Mouse (Mus musculus): Measurements from ENCODE around the gene Mybbp1a. TPM values are rescaled to one million over a fixed set of nuclear protein-coding genes. Genes with fewer than 3 reads are reported as not detected.

Gene Mybbp1a
- polyA plus RNA-seq, 1 experiment from 2014 or later = 82.3 TPM

DNA sequence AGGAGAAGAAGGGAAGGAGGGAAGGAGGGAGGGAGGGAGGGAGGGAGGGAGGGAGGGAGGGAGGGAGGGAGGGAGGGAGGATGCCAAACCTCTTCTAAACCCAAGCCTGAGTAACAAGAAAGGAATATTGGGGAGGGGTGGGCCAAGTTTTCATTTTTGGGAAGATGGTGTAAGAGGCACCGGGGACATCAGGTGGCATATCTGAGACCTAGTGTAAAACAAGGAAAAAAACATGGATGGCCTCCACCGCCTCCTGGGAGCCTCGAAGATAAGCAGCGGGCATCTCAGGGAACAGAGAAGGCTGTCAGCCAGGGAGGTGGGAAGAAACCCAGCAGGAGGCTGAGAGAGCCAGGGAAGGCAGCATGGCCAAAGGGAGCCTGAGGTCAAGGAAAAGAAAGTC is 35.6 kb upstream of the Mybbp1a start:
- Histone ChIP-seq H3K36me3 (peaks cover 42% of the 10 kb centered on the region), H3K27me3 (replicated peaks) (no peaks in the 10 kb centered on the region), H3K9me3 (no peaks in the 10 kb centered on the region), H3K4me1 (peaks cover 93% of the 10 kb centered on the region), H3K4me2 (peak overlapping the region; percentile 97), H3K9ac (peak overlapping the region; percentile 77), H3K4me3 (peak overlapping the region; percentile 92; the same call in 1 of the 2 replicates), H3K27ac (replicated peaks) (peak overlapping the region; percentile 98)
- whole genome bisulfite sequencing = 26% methylated on average over 4 of the region's 4 CpGs
- no peak for ATAC-seq (ENCODE audit: extremely low read depth, insufficient number of reproducible peaks, low FRiP score, low TSS enrichment)

DNA sequence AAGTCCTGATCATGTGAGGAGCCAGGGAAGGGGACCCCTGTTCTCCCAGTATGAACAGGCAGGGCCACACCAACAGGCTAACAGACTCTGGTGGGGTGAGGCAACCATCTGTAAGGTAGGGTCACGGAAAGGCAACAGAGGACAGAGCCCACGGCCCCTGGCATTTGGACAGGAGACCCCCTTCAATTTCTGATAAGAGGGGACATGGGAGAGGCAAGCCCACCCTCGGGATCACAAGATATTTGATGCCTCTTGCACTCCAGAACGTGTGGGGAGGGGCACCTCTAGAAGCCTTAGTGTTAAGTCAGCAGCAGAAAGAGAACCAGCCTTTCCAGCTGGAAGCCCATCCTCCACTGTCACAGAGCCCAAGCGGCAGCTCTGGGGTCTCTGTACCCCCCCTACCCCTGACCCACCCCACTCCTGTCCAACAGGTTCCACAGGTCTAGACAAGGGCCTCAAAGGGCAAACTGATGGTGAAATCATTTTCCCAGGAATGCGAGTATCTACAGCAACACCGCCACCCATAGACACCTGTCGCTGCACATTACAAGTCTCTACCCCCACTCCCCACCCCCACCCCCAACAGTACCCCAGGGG is 35.0 kb upstream of the Mybbp1a start:
- no peak for ATAC-seq (ENCODE audit: extremely low read depth, insufficient number of reproducible peaks, low FRiP score, low TSS enrichment)
- Histone ChIP-seq H3K36me3 (peaks cover 35% of the 10 kb centered on the region), H3K4me2 (peak overlapping the region; percentile 97), H3K27me3 (replicated peaks) (no peaks in the 10 kb centered on the region), H3K9me3 (no peaks in the 10 kb centered on the region), H3K4me3 (peak overlapping the region; percentile 92), H3K9ac (peak overlapping the region; percentile 77), H3K27ac (replicated peaks) (peak overlapping the region; percentile 98), H3K4me1 (peaks cover 87% of the 10 kb centered on the region)
- WGBS = 29% methylated on average over 8 of the region's 8 CpGs

DNA sequence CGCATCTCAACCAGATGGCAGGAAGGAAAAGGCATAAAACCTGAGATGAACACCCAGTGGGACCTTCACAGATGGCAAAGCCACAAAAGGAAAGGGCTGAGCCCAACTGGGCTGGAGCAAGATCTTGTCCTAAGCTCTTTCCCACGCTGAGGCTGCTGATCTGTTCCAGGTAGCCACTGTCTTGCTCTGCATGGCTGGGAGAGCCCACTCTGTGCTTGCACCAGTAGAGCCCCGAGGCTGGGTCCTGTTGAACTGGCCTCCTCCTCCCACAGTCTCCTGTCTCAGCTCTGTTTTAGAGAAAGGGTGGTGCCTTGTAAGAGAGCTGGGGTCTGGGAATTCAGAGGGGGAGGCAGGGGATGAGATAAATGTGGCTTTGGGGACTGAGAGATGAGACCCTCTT is 34.1 kb upstream of the Mybbp1a start:
- no peaks in the 10 kb centered on the region for H3K27me3 ChIP-seq (replicated peaks)
- peak overlapping the region; percentile 97 for H3K4me2 ChIP-seq
- H3K36me3 ChIP-seq = peaks cover 26% of the 10 kb centered on the region
- peaks cover 82% of the 10 kb centered on the region for H3K4me1 ChIP-seq
- no peak for ATAC-seq (ENCODE audit: extremely low read depth, insufficient number of reproducible peaks, low FRiP score, low TSS enrichment)
- H3K4me3 ChIP-seq = peak overlapping the region; percentile 92
- H3K9me3 ChIP-seq = no peaks in the 10 kb centered on the region
- peak overlapping the region; percentile 77 for H3K9ac ChIP-seq
- H3K27ac ChIP-seq (replicated peaks) = peak overlapping the region; percentile 98
- 4% methylated on average over 3 of the region's 3 CpGs for WGBS

DNA sequence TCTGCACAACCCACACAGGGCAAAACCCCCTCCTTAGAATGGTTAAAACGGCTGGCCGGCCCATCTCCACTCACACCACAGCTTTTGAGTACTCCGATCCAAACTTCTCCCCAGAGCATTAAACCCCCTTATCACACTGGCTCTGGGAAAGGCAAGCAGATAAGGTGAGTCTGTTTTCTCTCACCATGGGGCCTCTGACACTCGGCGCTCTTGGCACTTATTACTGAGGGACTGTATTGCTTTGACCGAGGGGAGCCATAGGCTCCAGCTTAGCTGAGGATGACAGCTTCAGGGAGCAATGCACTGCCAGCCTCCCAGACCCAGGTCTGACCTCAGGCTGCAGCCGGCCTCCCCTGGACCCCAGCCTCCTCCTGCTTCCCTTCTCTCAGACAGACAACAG is 33.6 kb upstream of the Mybbp1a start:
- Histone ChIP-seq H3K36me3 (peaks cover 21% of the 10 kb centered on the region), H3K9me3 (no peaks in the 10 kb centered on the region), H3K9ac (peak overlapping the region; percentile 98), H3K4me2 (peak overlapping the region; percentile 97), H3K4me1 (peaks cover 82% of the 10 kb centered on the region), H3K4me3 (peak overlapping the region; percentile 92), H3K27ac (replicated peaks) (peak overlapping the region; percentile 98), H3K27me3 (replicated peaks) (no peaks in the 10 kb centered on the region)
- ATAC-seq (ENCODE audit: extremely low read depth, insufficient number of reproducible peaks, low FRiP score, low TSS enrichment) = peak; percentile 71
- WGBS = 3% methylated on average over 7 of the region's 7 CpGs

DNA sequence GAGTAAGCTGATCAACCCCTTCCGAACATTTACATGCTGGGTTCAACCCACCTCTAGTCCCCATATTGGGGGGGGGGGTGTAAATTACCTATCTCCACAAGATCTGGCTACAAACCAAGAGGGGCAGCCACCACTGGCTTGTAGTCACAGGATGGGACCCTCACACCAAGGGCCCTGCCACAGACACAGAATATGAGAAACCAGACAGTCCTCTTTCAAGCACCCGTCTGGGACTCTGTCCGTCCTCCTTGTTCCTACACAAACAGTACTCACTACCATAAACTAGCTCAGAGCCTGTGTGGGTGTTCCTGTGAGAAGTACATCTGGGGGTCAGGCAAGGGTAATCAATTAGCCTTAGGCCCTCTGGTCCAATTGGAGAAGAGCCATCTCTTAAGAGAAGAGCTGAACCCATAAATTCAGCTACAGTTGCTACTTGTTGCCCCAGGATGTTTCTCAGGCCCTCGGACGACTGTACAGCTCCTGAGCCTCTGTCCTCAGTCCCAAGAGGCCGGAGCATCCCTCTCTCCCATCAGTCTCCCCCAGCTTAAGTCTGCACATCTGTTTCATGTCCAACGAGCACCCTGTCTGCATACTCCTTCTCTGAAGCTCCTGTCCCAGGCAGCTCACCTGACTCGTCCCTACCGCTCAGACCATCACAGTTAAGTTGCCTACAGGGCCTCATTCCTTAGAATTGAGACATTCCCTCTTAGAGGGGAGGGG is 32.5 kb upstream of the Mybbp1a start:
- peaks cover 11% of the 10 kb centered on the region for H3K36me3 ChIP-seq
- H3K4me1 ChIP-seq = peaks cover 82% of the 10 kb centered on the region
- peak overlapping the region; percentile 92 for H3K4me3 ChIP-seq
- H3K27me3 ChIP-seq (replicated peaks) = no peaks in the 10 kb centered on the region
- 21% methylated on average over 9 of the region's 9 CpGs for WGBS
- ATAC-seq (ENCODE audit: extremely low read depth, insufficient number of reproducible peaks, low FRiP score, low TSS enrichment) = no peak
- no peaks in the 10 kb centered on the region for H3K9me3 ChIP-seq
- H3K27ac ChIP-seq (replicated peaks) = peak overlapping the region; percentile 98
- H3K9ac ChIP-seq = peak overlapping the region; percentile 98
- H3K4me2 ChIP-seq = peak overlapping the region; percentile 97

DNA sequence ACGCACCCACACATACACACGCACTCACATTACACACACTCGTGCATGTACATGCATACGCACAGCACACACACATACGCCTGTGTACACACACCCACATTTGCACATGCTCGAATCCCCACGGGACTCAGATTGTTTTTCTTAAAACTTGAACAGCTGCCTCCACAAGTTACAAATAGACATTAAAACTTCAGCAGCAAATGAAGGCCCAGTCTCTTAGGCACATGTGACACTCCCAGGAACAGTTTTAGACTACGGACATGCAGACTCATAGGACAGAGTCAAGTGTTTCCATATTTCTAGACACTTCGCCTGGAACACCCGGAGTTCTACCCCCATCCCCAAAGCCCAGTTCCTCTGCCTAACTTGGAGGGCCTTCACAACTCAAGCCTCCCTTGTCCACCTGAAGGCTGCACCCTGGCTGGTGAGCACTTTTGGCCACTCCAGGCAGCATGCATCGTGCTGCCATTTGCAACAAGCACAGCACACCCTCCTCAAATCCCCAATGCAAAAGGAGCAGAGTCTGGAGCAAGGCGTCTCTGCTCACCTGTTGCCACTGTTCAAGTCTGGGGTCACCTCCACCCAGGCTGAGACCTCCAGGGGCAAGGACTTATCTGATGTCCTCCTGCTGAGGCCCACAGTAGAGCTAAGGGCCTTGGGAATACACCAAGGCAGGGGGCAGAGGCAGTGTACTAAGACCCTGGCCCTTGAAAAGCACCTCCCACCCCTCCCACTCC is 31.3 kb upstream of the Mybbp1a start:
- no peaks in the 10 kb centered on the region for H3K27me3 ChIP-seq (replicated peaks)
- H3K4me1 ChIP-seq = peaks cover 82% of the 10 kb centered on the region
- peak overlapping the region; percentile 97 for H3K4me2 ChIP-seq
- whole genome bisulfite sequencing = 40% methylated on average over 12 of the region's 12 CpGs
- no peaks in the 10 kb centered on the region for H3K36me3 ChIP-seq
- no peak for ATAC-seq (ENCODE audit: extremely low read depth, insufficient number of reproducible peaks, low FRiP score, low TSS enrichment)
- peak overlapping the region; percentile 98 for H3K27ac ChIP-seq (replicated peaks)
- H3K4me3 ChIP-seq = peak overlapping the region; percentile 92
- no peaks in the 10 kb centered on the region for H3K9me3 ChIP-seq
- H3K9ac ChIP-seq = peak overlapping the region; percentile 98

DNA sequence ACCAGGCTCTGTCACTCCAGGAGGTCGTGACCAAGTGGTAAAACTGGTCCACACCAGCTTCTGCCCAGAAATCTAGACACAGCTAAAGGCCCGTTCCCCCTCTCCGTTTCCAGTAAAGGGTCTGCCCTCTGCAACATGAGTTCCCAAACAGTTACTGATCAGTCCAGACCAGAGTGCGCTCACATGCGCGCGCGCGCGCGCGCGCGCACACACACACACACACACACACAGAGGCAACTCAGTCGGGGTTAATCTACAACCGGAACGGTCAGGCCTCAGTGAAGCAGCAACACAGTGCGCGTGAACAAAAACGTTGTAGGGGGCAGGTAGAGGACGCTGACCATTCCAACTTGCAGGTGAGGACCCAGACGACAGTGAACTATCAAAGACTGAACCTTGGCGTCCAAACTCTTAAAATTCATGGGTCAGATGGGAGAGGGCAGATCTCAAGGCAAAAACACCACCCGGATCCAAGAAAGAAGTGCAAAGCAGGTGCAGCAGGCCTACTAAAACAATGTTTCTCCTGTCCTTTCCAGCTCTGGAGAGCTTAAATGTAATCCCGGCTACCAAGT is 30.5 kb upstream of the Mybbp1a start:
- peak overlapping the region; percentile 97 for H3K4me2 ChIP-seq
- peak overlapping the region; percentile 98 for H3K27ac ChIP-seq (replicated peaks)
- ATAC-seq (ENCODE audit: extremely low read depth, insufficient number of reproducible peaks, low FRiP score, low TSS enrichment) = no peak
- H3K27me3 ChIP-seq (replicated peaks) = no peaks in the 10 kb centered on the region
- H3K9ac ChIP-seq = peak overlapping the region; percentile 98
- H3K4me1 ChIP-seq = peaks cover 82% of the 10 kb centered on the region
- H3K36me3 ChIP-seq = no peaks in the 10 kb centered on the region
- peak overlapping the region; percentile 92 for H3K4me3 ChIP-seq
- under 1% methylated on average over 25 of the region's 25 CpGs for WGBS
- H3K9me3 ChIP-seq = no peaks in the 10 kb centered on the region

DNA sequence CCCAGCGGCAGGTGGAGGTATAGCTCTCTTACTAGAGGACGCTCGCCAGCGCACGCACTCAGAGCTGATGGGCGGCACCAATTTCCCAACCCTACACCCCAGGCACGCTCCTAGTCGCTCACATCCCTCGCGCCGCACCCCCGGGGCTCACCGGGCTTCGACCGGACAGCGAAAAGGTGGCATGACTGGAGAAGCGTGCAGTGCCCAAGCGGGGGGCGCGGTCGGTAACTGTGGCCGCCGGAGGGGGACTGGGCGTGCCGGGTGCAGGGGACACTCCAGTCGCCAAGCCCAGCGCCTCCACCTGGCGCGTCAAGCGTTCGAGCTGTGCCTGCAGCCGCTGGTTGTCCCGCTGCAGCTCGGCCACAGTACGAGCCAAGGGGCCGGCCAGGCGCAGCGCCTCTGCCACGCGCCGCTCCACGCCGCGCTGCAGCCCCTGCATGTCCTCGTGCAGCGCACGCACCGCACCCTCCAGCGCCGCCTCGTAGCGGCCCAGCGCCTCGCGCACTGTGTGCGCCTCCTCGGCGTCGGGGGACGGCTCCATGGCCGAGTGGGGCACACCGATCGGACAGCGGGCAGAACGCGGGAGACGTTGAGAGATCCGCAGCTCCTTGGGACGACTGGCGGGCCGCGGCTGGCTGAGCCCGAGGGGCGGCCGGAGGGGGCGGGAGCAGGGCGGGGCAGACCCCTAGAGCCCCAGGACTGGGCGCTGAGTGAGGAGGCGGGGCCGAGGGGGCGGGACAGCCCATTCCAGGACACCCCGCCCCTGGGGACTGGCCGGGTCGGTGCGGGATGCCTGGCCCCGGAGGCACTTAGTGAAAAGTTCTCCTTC is 29.8 kb upstream of the Mybbp1a start, which contains the start of gene Smtnl2:
Gene Smtnl2 (minus strand): TSS at position 621 of the 829 bp plus-strand sequence.
- no peaks in the 10 kb centered on the region for H3K9me3 ChIP-seq
- H3K4me2 ChIP-seq = peak within 1 kb of the TSS; percentile 97
- peak within 1 kb of the TSS; percentile 92 for H3K4me3 ChIP-seq
- H3K9ac ChIP-seq = peak within 1 kb of the TSS; percentile 98
- H3K27ac ChIP-seq (replicated peaks) = peak within 1 kb of the TSS; percentile 98
- under 1% methylated on average over 86 of the region's 86 CpGs for WGBS
- peaks cover 82% of the 10 kb centered on the region for H3K4me1 ChIP-seq
- H3K36me3 ChIP-seq = no peaks in the 10 kb centered on the region
- peak; percentile 80 for ATAC-seq (ENCODE audit: extremely low read depth, insufficient number of reproducible peaks, low FRiP score, low TSS enrichment)
- H3K27me3 ChIP-seq (replicated peaks) = no peaks in the 10 kb centered on the region

DNA sequence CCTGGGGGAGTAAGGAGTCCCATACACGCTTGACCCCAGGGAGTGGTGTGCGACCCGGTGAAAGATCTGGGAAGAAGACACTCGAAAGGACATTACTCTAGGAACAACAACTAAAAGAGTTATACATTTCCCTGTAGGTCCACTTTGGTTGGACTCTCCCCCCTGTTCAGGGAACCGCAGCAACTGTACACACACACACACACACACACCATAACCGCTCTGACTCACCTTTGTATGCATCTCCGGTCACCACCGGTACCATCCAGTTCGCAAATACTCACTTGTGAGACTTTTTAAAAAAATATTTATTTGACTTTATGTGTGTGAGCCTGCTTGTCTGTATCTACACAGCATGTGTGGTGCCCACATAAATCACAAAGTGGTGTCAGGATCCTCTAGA is 29.2 kb upstream of the Mybbp1a start:
- Histone ChIP-seq H3K4me3 (peak overlapping the region; percentile 92), H3K9ac (peak overlapping the region; percentile 72), H3K36me3 (no peaks in the 10 kb centered on the region), H3K4me1 (peaks cover 82% of the 10 kb centered on the region), H3K27me3 (replicated peaks) (no peaks in the 10 kb centered on the region), H3K4me2 (peak overlapping the region; percentile 97), H3K27ac (replicated peaks) (peak overlapping the region; percentile 85), H3K9me3 (no peaks in the 10 kb centered on the region)
- 23% methylated on average over 9 of the region's 9 CpGs for WGBS
- no peak for ATAC-seq (ENCODE audit: extremely low read depth, insufficient number of reproducible peaks, low FRiP score, low TSS enrichment)

DNA sequence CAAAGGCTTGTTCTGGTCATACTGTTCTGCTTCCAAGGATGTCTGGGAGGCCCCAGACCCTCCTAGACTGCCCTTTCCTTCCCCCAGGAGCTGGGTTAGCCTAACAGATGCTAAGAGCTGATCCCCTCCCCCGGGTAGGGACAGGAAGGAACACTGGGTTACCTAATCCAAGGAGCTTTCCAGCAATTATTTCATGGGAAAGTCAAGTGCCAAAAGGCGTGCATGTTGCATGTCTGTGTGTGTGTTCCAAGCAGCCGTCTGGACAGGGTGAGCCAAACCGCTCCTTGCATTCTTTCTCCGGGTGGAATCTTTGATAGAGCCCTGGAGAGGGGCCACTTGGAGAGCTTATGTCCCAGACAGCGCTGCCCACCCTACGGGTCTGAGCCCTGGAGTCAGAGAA is 28.1 kb upstream of the Mybbp1a start:
- 30% methylated on average over 7 of the region's 7 CpGs for WGBS

More for the DNA sequence above, 28.1 kb upstream of the Mybbp1a start:
- no peak overlapping the region for H3K4me3 ChIP-seq
- H3K9ac ChIP-seq = peak overlapping the region; percentile 29
- no peaks in the 10 kb centered on the region for H3K36me3 ChIP-seq
- H3K27me3 ChIP-seq (replicated peaks) = no peaks in the 10 kb centered on the region
- no peak for ATAC-seq (ENCODE audit: extremely low read depth, insufficient number of reproducible peaks, low FRiP score, low TSS enrichment)
- H3K9me3 ChIP-seq = no peaks in the 10 kb centered on the region
- H3K4me2 ChIP-seq = peak overlapping the region; percentile 32
- H3K4me1 ChIP-seq = peaks cover 85% of the 10 kb centered on the region
- H3K27ac ChIP-seq (replicated peaks) = peak overlapping the region; percentile 85

Measured in heart, embryonic 13.5 days (tissue).